Mouse (Mus musculus): ENCODE data around the gene Wipi1.

Gene Wipi1

GRCm38 (mm10) chr11:109619055-109619454, 7.3 kb upstream of the Wipi1 start:
- DNase-seq = peak; percentile 56 to 82

GRCm38 (mm10) chr11:109616766-109617165, 5.0 kb upstream of the Wipi1 start:
- DNase-seq = no peak

GRCm38 (mm10) chr11:109616352-109616751, 4.6 kb upstream of the Wipi1 start:
- DNase-seq = no peak

GRCm38 (mm10) chr11:109615286-109615685, 3.5 kb upstream of the Wipi1 start:
- DNase-seq = no peak

GRCm38 (mm10) chr11:109612871-109613529, 1.2 kb upstream of the Wipi1 start:
- DNase-seq = no peak

- DNase-seq = no peak
Measured at GRCm38 (mm10) chr11:109610795-109611302, 918 bp downstream of the Wipi1 start.

- DNase-seq = no peak
Measured at GRCm38 (mm10) chr11:109610046-109610794, 1.5 kb downstream of the Wipi1 start.

GRCm38 (mm10) chr11:109608976-109609625, 2.7 kb downstream of the Wipi1 start:
- no peak for DNase-seq

GRCm38 (mm10) chr11:109607600-109607999, 4.2 kb downstream of the Wipi1 start:
- no peak for DNase-seq

- DNase-seq = no peak
Measured at GRCm38 (mm10) chr11:109598778-109599570, 12.8 kb downstream of the Wipi1 start.

- peak in 1 of 2 experiments; percentile 61 for DNase-seq
Measured at GRCm38 (mm10) chr11:109594761-109595160, 17.0 kb downstream of the Wipi1 start.

GRCm38 (mm10) chr11:109593200-109593981, 18.4 kb downstream of the Wipi1 start:
- DNase-seq = no peak

GRCm38 (mm10) chr11:109591511-109591910, 20.3 kb downstream of the Wipi1 start:
- DNase-seq = no peak

GRCm38 (mm10) chr11:109590012-109590411, 21.8 kb downstream of the Wipi1 start:
- DNase-seq = no peak

GRCm38 (mm10) chr11:109587638-109588374, 24.0 kb downstream of the Wipi1 start:
- no peak for DNase-seq

- DNase-seq = no peak
Measured at GRCm38 (mm10) chr11:109587019-109587418, 24.7 kb downstream of the Wipi1 start.

GRCm38 (mm10) chr11:109586424-109586823, 25.3 kb downstream of the Wipi1 start:
- DNase-seq = no peak

GRCm38 (mm10) chr11:109584843-109585713, 26.7 kb downstream of the Wipi1 start:
- peak; percentile 87 to 90 for DNase-seq

GRCm38 (mm10) chr11:109583986-109584385, 27.8 kb downstream of the Wipi1 start:
- no peak for DNase-seq

- peak; percentile 62 to 64 for DNase-seq
Measured at GRCm38 (mm10) chr11:109579999-109580398, 31.8 kb downstream of the Wipi1 start.
